7 mouse cellular contexts compared by ENCODE assay signal in genomic region chr7:99980132-99980591, GRCm38 (mm10). TPM values are rescaled to one million over a fixed set of nuclear protein-coding genes. Genes with fewer than 3 reads are reported as not detected.
A peak's percentile ranks its signal among the peaks of the same experiment; 100 is the strongest.
DNase-seq lines count a peak whose midpoint lies in the region; ATAC-seq lines count a peak whose summit lies in the region.

TSS of gene Rnf169 (minus strand) at chr7:99980448.

- no peaks in the 10 kb centered on the region for H3K9me3 ChIP-seq in intestine, embryonic 16.5 days (ENCODE audit: control insufficient read depth, low read length)
- no peaks in the 10 kb centered on the region for H3K9me3 ChIP-seq in midbrain, embryonic 11.5 days (ENCODE audit: control insufficient read depth, low read length)

- H3K4me3 ChIP-seq in intestine, embryonic 16.5 days (ENCODE audit: low read length), result peak within 1 kb of the TSS; percentile 100
- peak within 1 kb of the TSS; percentile 91 for H3K4me3 ChIP-seq in midbrain, embryonic 11.5 days (ENCODE audit: low read depth, low read length)

- DNase-seq in adrenal gland, adult 18-20 months (ENCODE audit: low spot score in 2 of 2), result peak; percentile 84 to 85
- peak; percentile 96 for DNase-seq in embryo, embryonic 11 days
- DNase-seq in gastrocnemius, postnatal 25 days, result peak; percentile 90
- peak; percentile 87 to 91 for DNase-seq in left cerebral cortex, postnatal 36 days (ENCODE audit: low spot score in 2 of 2)
- peak; percentile 97 for DNase-seq in midbrain, embryonic 11.5 days (ENCODE audit: low spot score, missing footprints)
- DNase-seq in skeletal muscle tissue, adult 2 months (ENCODE audit: low read depth, low spot score), result peak; percentile 90

- H3K27ac ChIP-seq in intestine, embryonic 16.5 days (ENCODE audit: low read length), result peak within 1 kb of the TSS; percentile 91
- peak within 1 kb of the TSS; percentile 95 for H3K27ac ChIP-seq in midbrain, embryonic 11.5 days (ENCODE audit: low read depth, low read length)

- H3K27me3 ChIP-seq in intestine, embryonic 16.5 days (replicated peaks; ENCODE audit: control insufficient read depth, insufficient read depth, low read length), result no peaks in the 10 kb centered on the region
- H3K27me3 ChIP-seq in midbrain, embryonic 11.5 days (ENCODE audit: control insufficient read depth, insufficient read depth, low read length), result no peaks in the 10 kb centered on the region

- H3K36me3 ChIP-seq in intestine, embryonic 16.5 days (ENCODE audit: control insufficient read depth, insufficient read depth, low read length), result no peaks in the 10 kb centered on the region
- H3K36me3 ChIP-seq in midbrain, embryonic 11.5 days (ENCODE audit: control insufficient read depth, insufficient read depth, low read length), result no peaks in the 10 kb centered on the region

- H3K9ac ChIP-seq in intestine, embryonic 16.5 days (ENCODE audit: low read depth, low read length), result peak within 1 kb of the TSS; percentile 99
- H3K9ac ChIP-seq in midbrain, embryonic 11.5 days (ENCODE audit: low read length), result peak within 1 kb of the TSS; percentile 96

- WGBS in intestine, embryonic 16.5 days, result under 1% methylated on average over 55 of the region's 55 CpGs
- under 1% methylated on average over 54 of the region's 55 CpGs for WGBS in midbrain, embryonic 11.5 days

- intact Hi-C loops in left cerebral cortex, postnatal 36 days (cut with DNase I), result loop anchor here (5.0 kb wide), 1 partner anchor 53 kb away; no protein-coding TSS in a partner anchor

- H3K4me1 ChIP-seq in intestine, embryonic 16.5 days (ENCODE audit: control insufficient read depth, insufficient read depth, low read length), result peaks cover 9% of the 10 kb centered on the region; the same call in 1 of the 2 replicates
- H3K4me1 ChIP-seq in midbrain, embryonic 11.5 days (ENCODE audit: control insufficient read depth, insufficient read depth, low read length), result peaks cover 8% of the 10 kb centered on the region; the same call in 1 of the 2 replicates

- peak; percentile 96 for ATAC-seq in intestine, embryonic 16.5 days
- peak; percentile 94 for ATAC-seq in midbrain, embryonic 11.5 days (ENCODE audit: low FRiP score)

- H3K4me2 ChIP-seq in intestine, embryonic 16.5 days (ENCODE audit: low read depth, low read length), result peak within 1 kb of the TSS; percentile 85
- H3K4me2 ChIP-seq in midbrain, embryonic 11.5 days, result peak within 1 kb of the TSS; percentile 60

RNA-seq across cellular contexts. Expression of gene Rnf169, which starts in this region (rescaled TPM):
- 10 to 100 TPM; 14.0 to 17.6 TPM for total RNA-seq in adrenal gland, adult 18-20 months (2021)
- 1 to 10 TPM; 4.7 to 5.3 TPM for total RNA-seq in gastrocnemius, postnatal 25 days (2021)
- 2.6 and 3.1 TPM in 2 replicates for polyA plus RNA-seq in intestine, embryonic 16.5 days (2015; fragmentation: Nextera tagmentation; extraction: Ambion mirVana)
- 10 to 100 TPM; 49.1 to 49.3 TPM for total RNA-seq in left cerebral cortex, postnatal 36 days (2021)
- 6.5 and 6.6 TPM in 2 replicates for polyA plus RNA-seq in midbrain, embryonic 11.5 days (2014; fragmentation: Nextera tagmentation; extraction: Ambion mirVana)

Comparison
In these comparisons a context has a peak if more than half of its experiments do, and no peak if none do; other contexts are left out.
1. Peak in every context shown above with its lines: DNase-seq, ATAC-seq, H3K4me3 ChIP-seq and H3K27ac ChIP-seq.